26 mouse cellular contexts compared by ENCODE assay signal in the genomic region with DNA sequence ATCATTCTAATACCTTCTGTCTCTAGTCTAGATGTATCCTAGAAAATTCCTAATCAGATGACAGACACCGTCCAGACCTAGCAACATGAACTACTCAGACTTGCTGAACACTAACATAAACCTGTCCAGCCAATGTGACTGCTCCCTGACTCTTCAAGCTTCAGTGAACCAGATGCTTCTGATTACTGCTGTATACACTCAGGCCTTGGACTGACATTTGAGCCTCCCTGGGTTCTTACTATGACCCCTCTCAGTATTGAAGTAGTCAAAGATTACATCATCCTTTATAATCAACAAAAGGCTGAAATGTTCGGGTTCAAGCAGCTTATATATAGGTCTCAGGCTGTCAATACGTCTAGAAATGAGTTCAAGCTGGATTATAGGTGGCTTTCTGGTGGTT. TPM values are rescaled to one million over a fixed set of nuclear protein-coding genes. Genes with fewer than 3 reads are reported as not detected.
DNase-seq lines count a peak whose midpoint lies in the region; ATAC-seq lines count a peak whose summit lies in the region.
"Had no signal": no experiment of that assay in that cellular context is flagged by ENCODE, and none has a peak within 500 bp of the region (broad histone marks: within the 10 kb centered on the region; RNA-seq: fewer than 3 reads in every experiment).

No protein-coding gene starts in this region.

- H3K9ac ChIP-seq in hindbrain, embryonic 11.5 days (ENCODE audit: low read depth, low read length), result no peak overlapping the region
- no peak overlapping the region for H3K9ac ChIP-seq in hindbrain, embryonic 12.5 days
- H3K9ac ChIP-seq in kidney, embryonic 16.5 days (replicated peaks; ENCODE audit: low read length), result no peak overlapping the region
- H3K9ac ChIP-seq in embryonic facial prominence, embryonic 11.5 days (replicated peaks; ENCODE audit: low read length), result no peak overlapping the region
- H3K9ac ChIP-seq: embryonic facial prominence, embryonic 13.5 days; forebrain, embryonic 12.5 days; forebrain, embryonic 15.5 days; hindbrain, embryonic 14.5 days had no signal

- 45% methylated on average over 3 of the region's 3 CpGs for WGBS in hindbrain, embryonic 11.5 days
- WGBS in hindbrain, embryonic 12.5 days, result 29% methylated on average over 3 of the region's 3 CpGs
- WGBS in kidney, embryonic 16.5 days, result 26% methylated on average over 3 of the region's 3 CpGs
- WGBS in embryonic facial prominence, embryonic 11.5 days, result 27% methylated on average over 3 of the region's 3 CpGs

- H3K27me3 ChIP-seq in hindbrain, embryonic 11.5 days (ENCODE audit: control insufficient read depth, insufficient read depth, low read length), result no peaks in the 10 kb centered on the region
- peaks cover 11% of the 10 kb centered on the region for H3K27me3 ChIP-seq in hindbrain, embryonic 12.5 days
- H3K27me3 ChIP-seq in kidney, embryonic 16.5 days (ENCODE audit: insufficient read depth, low read length), result peaks cover 13% of the 10 kb centered on the region; the same call in 1 of the 2 replicates
- peaks cover 2% of the 10 kb centered on the region; the same call in 1 of the 2 replicates for H3K27me3 ChIP-seq in embryonic facial prominence, embryonic 11.5 days (ENCODE audit: control insufficient read depth, insufficient read depth, low read length)
- H3K27me3 ChIP-seq: forebrain, embryonic 15.5 days had no signal

- H3K4me3 ChIP-seq in hindbrain, embryonic 11.5 days (ENCODE audit: low read depth, low read length), result no peak overlapping the region
- H3K4me3 ChIP-seq in hindbrain, embryonic 12.5 days, result no peak overlapping the region
- no peak overlapping the region for H3K4me3 ChIP-seq in kidney, embryonic 16.5 days (ENCODE audit: low read length)
- H3K4me3 ChIP-seq in embryonic facial prominence, embryonic 11.5 days (ENCODE audit: low read depth, low read length), result no peak overlapping the region
- H3K4me3 ChIP-seq: embryonic facial prominence, embryonic 13.5 days; erythroblast, embryonic 14.5 days; forebrain, embryonic 12.5 days; forebrain, embryonic 15.5 days; gastrocnemius, adult 2 months had no signal

- H3K9me3 ChIP-seq in hindbrain, embryonic 11.5 days (ENCODE audit: control insufficient read depth, low read length), result no peaks in the 10 kb centered on the region
- H3K9me3 ChIP-seq in hindbrain, embryonic 12.5 days (replicated peaks), result no peaks in the 10 kb centered on the region
- 0 out of 2 replicates have a peak, but pooled peaks cover 5% of the 10 kb centered on the region for H3K9me3 ChIP-seq in kidney, embryonic 16.5 days (ENCODE audit: low read length)
- H3K9me3 ChIP-seq in embryonic facial prominence, embryonic 11.5 days (replicated peaks; ENCODE audit: control insufficient read depth, low read length), result no peaks in the 10 kb centered on the region
- H3K9me3 ChIP-seq: embryonic facial prominence, embryonic 13.5 days; forebrain, embryonic 12.5 days; forebrain, embryonic 15.5 days had no signal

- H3K4me2 ChIP-seq in hindbrain, embryonic 11.5 days (replicated peaks; ENCODE audit: low read depth, low read length), result no peak overlapping the region
- no peak overlapping the region for H3K4me2 ChIP-seq in hindbrain, embryonic 12.5 days (replicated peaks)
- H3K4me2 ChIP-seq in kidney, embryonic 16.5 days (replicated peaks; ENCODE audit: low read depth, low read length), result no peak overlapping the region
- no peak overlapping the region for H3K4me2 ChIP-seq in embryonic facial prominence, embryonic 11.5 days (ENCODE audit: low read depth, low read length)
- H3K4me2 ChIP-seq: embryonic facial prominence, embryonic 13.5 days; forebrain, embryonic 12.5 days; forebrain, embryonic 15.5 days; heart, embryonic 11.5 days; hindbrain, embryonic 14.5 days had no signal

- no peaks in the 10 kb centered on the region for H3K36me3 ChIP-seq in hindbrain, embryonic 11.5 days (ENCODE audit: control insufficient read depth, insufficient read depth, low read length)
- no peaks in the 10 kb centered on the region for H3K36me3 ChIP-seq in hindbrain, embryonic 12.5 days
- no peaks in the 10 kb centered on the region for H3K36me3 ChIP-seq in kidney, embryonic 16.5 days (ENCODE audit: insufficient read depth, low read length)
- no peaks in the 10 kb centered on the region for H3K36me3 ChIP-seq in embryonic facial prominence, embryonic 11.5 days (replicated peaks; ENCODE audit: control insufficient read depth, insufficient read depth, low read depth, low read length)
- H3K36me3 ChIP-seq: embryonic facial prominence, embryonic 13.5 days; forebrain, embryonic 12.5 days; forebrain, embryonic 15.5 days had no signal

- H3K4me1 ChIP-seq in hindbrain, embryonic 11.5 days (replicated peaks; ENCODE audit: control insufficient read depth, insufficient read depth, low read length), result no peaks in the 10 kb centered on the region
- H3K4me1 ChIP-seq in hindbrain, embryonic 12.5 days, result no peaks in the 10 kb centered on the region
- no peaks in the 10 kb centered on the region for H3K4me1 ChIP-seq in kidney, embryonic 16.5 days (ENCODE audit: insufficient read depth, low read length)
- no peaks in the 10 kb centered on the region for H3K4me1 ChIP-seq in embryonic facial prominence, embryonic 11.5 days (ENCODE audit: control insufficient read depth, insufficient read depth, low read length)
- H3K4me1 ChIP-seq: embryonic facial prominence, embryonic 13.5 days; forebrain, embryonic 12.5 days; forebrain, embryonic 15.5 days had no signal

- no peak for DNase-seq in hindbrain, embryonic 11.5 days (ENCODE audit: low spot score)
- no peak for DNase-seq in kidney, adult 11 months
- peak; percentile 40 for DNase-seq in embryo, embryonic 11 days
- peak; percentile 73 for DNase-seq in embryonic facial prominence, embryonic 11.5 days (ENCODE audit: low spot score)
- no peak for DNase-seq in spleen, postnatal 4 days (ENCODE audit: low spot score in 2 of 2)
- DNase-seq: adrenal gland, adult 8-10 months; adrenal gland, postnatal 25 days; cerebellum, adult 11-12 months; cerebellum, adult 8-10 months; cerebellum, postnatal 10 days; cerebellum, postnatal 36 days; gastrocnemius, adult 2 months; gastrocnemius, postnatal 14 days; heart, adult 11 months had no signal

- no peak overlapping the region for H3K27ac ChIP-seq in hindbrain, embryonic 11.5 days (ENCODE audit: low read depth, low read length)
- H3K27ac ChIP-seq in hindbrain, embryonic 12.5 days, result no peak overlapping the region
- H3K27ac ChIP-seq in kidney, embryonic 16.5 days (ENCODE audit: low read length), result no peak overlapping the region
- no peak overlapping the region for H3K27ac ChIP-seq in embryonic facial prominence, embryonic 11.5 days (replicated peaks; ENCODE audit: low read depth, low read length)
- H3K27ac ChIP-seq: embryonic facial prominence, embryonic 13.5 days; forebrain, embryonic 12.5 days; forebrain, embryonic 15.5 days; gastrocnemius, adult 2 months; hindbrain, embryonic 14.5 days; hindbrain, postnatal 0 days had no signal

- ATAC-seq in hindbrain, embryonic 11.5 days (ENCODE audit: low FRiP score), result 0 out of 2 replicates have a peak, but pooled peaks have one; percentile 30
- ATAC-seq in hindbrain, embryonic 12.5 days (ENCODE audit: low FRiP score), result no peak
- ATAC-seq in kidney, embryonic 16.5 days (ENCODE audit: low FRiP score, low TSS enrichment), result peak; percentile 62; the same call in 1 of the 2 replicates
- peak; percentile 55; the same call in 1 of the 2 replicates for ATAC-seq in embryonic facial prominence, embryonic 11.5 days (replicated peaks; ENCODE audit: insufficient number of reproducible peaks, low FRiP score, low TSS enrichment, low read depth)
- no peak for ATAC-seq in megakaryocyte progenitor cell, adult 5-6 weeks (replicated peaks; ENCODE audit: poor library complexity)
- ATAC-seq: activated CD4-positive, CD25-positive, alpha-beta regulatory T cell, adult 4 months; forebrain, embryonic 15.5 days; hindbrain, postnatal 0 days; inflammation-experienced regulatory T-cells, adult 6 months had no signal

RNA-seq across cellular contexts. Expression of a gene that starts 32.4 kb away (rescaled TPM):
- 6.7 and 8.6 TPM in 2 replicates for polyA plus RNA-seq in hindbrain, embryonic 11.5 days (2014; fragmentation: Nextera tagmentation; extraction: Ambion mirVana)
- polyA plus RNA-seq in hindbrain, embryonic 12.5 days (2016; fragmentation: Nextera tagmentation; extraction: Ambion mirVana), result 8.1 and 8.8 TPM in 2 replicates
- 8.1 and 8.9 TPM in 2 replicates for polyA plus RNA-seq in kidney, embryonic 16.5 days (2015; fragmentation: Nextera tagmentation; extraction: Ambion mirVana)
- 15.3 and 17.8 TPM in 2 replicates for polyA plus RNA-seq in embryonic facial prominence, embryonic 11.5 days (2014; fragmentation: Nextera tagmentation; extraction: Ambion mirVana)
- total RNA-seq in megakaryocyte progenitor cell, adult 5-6 weeks (2015), result 0.10 and 0.27 TPM in 2 replicates
- total RNA-seq in megakaryocyte progenitor cell, adult 5-6 weeks (2017), result 0.37 TPM in 1 of 2 replicates, not detected in the other
- polyA plus RNA-seq: erythroblast, embryonic 14.5 days had no signal

Comparison
In these comparisons a context has a peak if more than half of its experiments do, and no peak if none do; other contexts are left out.
1. ATAC-seq: peak in hindbrain, embryonic 11.5 days (single experiment), kidney, embryonic 16.5 days (single experiment) and embryonic facial prominence, embryonic 11.5 days (single experiment); none in hindbrain, embryonic 12.5 days (single experiment) and megakaryocyte progenitor cell, adult 5-6 weeks (single experiment).
2. DNase-seq: peak in embryo, embryonic 11 days (single experiment) and embryonic facial prominence, embryonic 11.5 days (single experiment); none in hindbrain, embryonic 11.5 days (single experiment), kidney, adult 11 months (single experiment) and spleen, postnatal 4 days (0 of 2).